Mouse (Mus musculus) heart, adult 2 months (tissue): Measurements from ENCODE around the gene Olfr558.

Experiments used
- CTCF ChIP-seq: fragments of 200-600 bp; IDR thresholded peaks from 2 replicates; pipeline ENCODE4 v1.8.1; 2022; ENCODE audit warnings: antibody characterized with exemption, mild to moderate bottlenecking, moderate library complexity
- EP300 ChIP-seq: fragments of 200-500 bp; IDR thresholded peaks from 2 replicates; pipeline ENCODE4 v1.6.1; 2011; ENCODE audit warnings: low read depth, low read length, control low read depth; ENCODE audit not compliant: insufficient read depth

- no peak for TF ChIP-seq EP300
- no peak for TF ChIP-seq CTCF
These were observed at the start of gene Olfr558 for GRCm38 (mm10) chr7:102701915-102702314.
